Mouse (Mus musculus) gastrocnemius, postnatal 14 days (tissue): Measurements from ENCODE around the gene Zfand3. TPM values are rescaled to one million over a fixed set of nuclear protein-coding genes. Genes with fewer than 3 reads are reported as not detected.

ENCODE experiments used
- DNase-seq: peaks from one replicate; pipeline ENCODE4 v3.0.0; 2021; ENCODE audit warnings: mixed read lengths
- intact Hi-C: fragments of 180-260 bp; cut with DNase I; formaldehyde crosslinking; loops from one replicate; pipeline ENCODE4 v1.15.1; 2025; ENCODE audit warnings: low total_unique reads
- total RNA-seq, 2 experiments: library from RNA; stranded (reverse); gene quantifications; 2 replicates each; pipeline ENCODE4 v1.2.3; 2021

Gene Zfand3
- total RNA-seq, 2 experiments from 2014 or later = 85.6 to 105 TPM

- intact Hi-C loops = no loop called here
- DNase-seq = no peak
Measured at GRCm38 (mm10) chr17:30086695-30087094, 82.2 kb downstream of the Zfand3 start.

GRCm38 (mm10) chr17:30088431-30088830 lies 83.9 kb downstream of the Zfand3 start:
- DNase-seq = no peak
- intact Hi-C loops = no loop called here

- DNase-seq = no peak
- intact Hi-C loops = no loop called here
Measured at GRCm38 (mm10) chr17:30090416-30090815, 85.9 kb downstream of the Zfand3 start.

- intact Hi-C loops = no loop called here
- no peak for DNase-seq
Measured at GRCm38 (mm10) chr17:30093148-30093749, 88.7 kb downstream of the Zfand3 start.

GRCm38 (mm10) chr17:30097156-30097555 lies 92.6 kb downstream of the Zfand3 start:
- DNase-seq = no peak
- intact Hi-C loops = no loop called here

GRCm38 (mm10) chr17:30097677-30098076 lies 93.1 kb downstream of the Zfand3 start:
- intact Hi-C loops = no loop called here
- DNase-seq = no peak

- no peak for DNase-seq
Measured at GRCm38 (mm10) chr17:30099670-30100069, 95.1 kb downstream of the Zfand3 start.

GRCm38 (mm10) chr17:30101801-30102200 lies 97.3 kb downstream of the Zfand3 start:
- no peak for DNase-seq
- intact Hi-C loops = loop anchor here (5.0 kb wide), 1 partner anchor 124 kb away; no protein-coding TSS in a partner anchor

More at GRCm38 (mm10) chr17:30099670-30100069, 95.1 kb downstream of the Zfand3 start:
- intact Hi-C loops = loop anchor here (5.0 kb wide), 1 partner anchor 122 kb away; no protein-coding TSS in a partner anchor

- no peak for DNase-seq
- intact Hi-C loops = loop anchor here (5.0 kb wide), 1 partner anchor 126 kb away; no protein-coding TSS in a partner anchor
Measured at GRCm38 (mm10) chr17:30103005-30103404, 98.5 kb downstream of the Zfand3 start.

GRCm38 (mm10) chr17:30103641-30104165 lies 99.2 kb downstream of the Zfand3 start:
- intact Hi-C loops = loop anchor here (5.0 kb wide), 1 partner anchor 126 kb away; no protein-coding TSS in a partner anchor
- no peak for DNase-seq

GRCm38 (mm10) chr17:30105369-30105768 lies 100.8 kb downstream of the Zfand3 start:
- no peak for DNase-seq
- intact Hi-C loops = no loop called here

GRCm38 (mm10) chr17:30110678-30111077 lies 106.1 kb downstream of the Zfand3 start:
- intact Hi-C loops = no loop called here
- DNase-seq = no peak

GRCm38 (mm10) chr17:30111556-30111955 lies 107.0 kb downstream of the Zfand3 start:
- intact Hi-C loops = no loop called here
- DNase-seq = no peak

- no peak for DNase-seq
- intact Hi-C loops = no loop called here
Measured at GRCm38 (mm10) chr17:30112080-30112479, 107.5 kb downstream of the Zfand3 start.

- DNase-seq = no peak
- intact Hi-C loops = no loop called here
Measured at GRCm38 (mm10) chr17:30112555-30113305, 108.2 kb downstream of the Zfand3 start.

GRCm38 (mm10) chr17:30114761-30115160 lies 110.2 kb downstream of the Zfand3 start:
- DNase-seq = no peak
- intact Hi-C loops = no loop called here

GRCm38 (mm10) chr17:30116226-30116625 lies 111.7 kb downstream of the Zfand3 start:
- intact Hi-C loops = no loop called here
- no peak for DNase-seq

- no peak for DNase-seq
- intact Hi-C loops = no loop called here
Measured at GRCm38 (mm10) chr17:30118036-30118435, 113.5 kb downstream of the Zfand3 start.

GRCm38 (mm10) chr17:30122278-30122677 lies 117.7 kb downstream of the Zfand3 start:
- DNase-seq = no peak
- intact Hi-C loops = loop anchor here (10.0 kb wide), 1 partner anchor 313 kb away; no protein-coding TSS in a partner anchor

GRCm38 (mm10) chr17:30128456-30128855 lies 123.9 kb downstream of the Zfand3 start:
- no peak for DNase-seq
- intact Hi-C loops = loop anchor here (10.0 kb wide), 1 partner anchor 306 kb away; no protein-coding TSS in a partner anchor
